Comparison of ENCODE assay signal across 12 mouse cellular contexts in genomic region chr5:30628511-30628910, GRCm38 (mm10). TPM values are rescaled to one million over a fixed set of nuclear protein-coding genes. Genes with fewer than 3 reads are reported as not detected.
"Had no signal": no experiment of that assay in that cellular context is flagged by ENCODE, and none has a peak within 500 bp of the region (broad histone marks: within the 10 kb centered on the region; RNA-seq: fewer than 3 reads in every experiment).

No protein-coding gene starts in this region.

- H3K4me1 ChIP-seq: limb, embryonic 12.5 days; liver, embryonic 15.5 days; midbrain, embryonic 15.5 days; neural tube, embryonic 12.5 days had no signal

- H3K27ac ChIP-seq: layer of hippocampus, adult 2 months; limb, embryonic 12.5 days; liver, embryonic 15.5 days; midbrain, embryonic 15.5 days; neural tube, embryonic 12.5 days; stomach, postnatal 0 days had no signal

- H3K4me3 ChIP-seq: layer of hippocampus, adult 2 months; limb, embryonic 12.5 days; liver, embryonic 15.5 days; midbrain, embryonic 15.5 days; neural tube, embryonic 12.5 days had no signal

- DNase-seq: kidney, postnatal 10 days; kidney, postnatal 4 days; lung, adult 2 months; lung, postnatal 36 days had no signal

- H3K36me3 ChIP-seq: limb, embryonic 12.5 days; liver, embryonic 15.5 days; midbrain, embryonic 15.5 days; neural tube, embryonic 12.5 days had no signal

RNA-seq across cellular contexts. Expression of gene Kcnk3, which starts 40.5 kb away (rescaled TPM):
- total RNA-seq: megakaryocyte progenitor cell, adult 5-6 weeks; neutrophil, adult 5-6 weeks had no signal
